Mouse (Mus musculus) lung, adult 2 months (tissue): ENCODE results near the gene Olfr1263. TPM values are rescaled to one million over a fixed set of nuclear protein-coding genes. Genes with fewer than 3 reads are reported as not detected.

ENCODE experiments used
- DNase-seq: peaks from one replicate; pipeline ENCODE4 v3.0.0; 2022
- H3K4me1 ChIP-seq: fragments of 200-500 bp; 2 replicates; pipeline ENCODE4 v1.6.1; 2011; ENCODE audit warnings: low read length; ENCODE audit not compliant: control insufficient read depth, insufficient read depth
- H3K4me3 ChIP-seq: fragments of 200-500 bp; replicated peaks from 2 replicates; pipeline ENCODE3; 2011; ENCODE audit warnings: low read depth, mild to moderate bottlenecking, control low read depth, low read length; ENCODE audit errors: extremely low read depth
- CTCF ChIP-seq: fragments of 200-500 bp; IDR thresholded peaks from 2 replicates; pipeline ENCODE4 v1.5.1; 2011; ENCODE audit warnings: mild to moderate bottlenecking, low read length, control low read depth; ENCODE audit not compliant: insufficient read depth
- POLR2A ChIP-seq: fragments of 200-500 bp; IDR thresholded peaks from 2 replicates; pipeline ENCODE4 v1.6.1; 2011; ENCODE audit warnings: low read depth, mild to moderate bottlenecking, control low read depth, low read length, borderline replicate concordance; ENCODE audit errors: extremely low read depth
- WGBS: fragments of 180-500 bp; shearing (Covaris S2); methylation state at CpG from one replicate; pipeline ENCODE4 v1.1.7; 2018; 5-methylcytosine and 5-hydroxymethylcytosine counted together
- polyA plus RNA-seq: library from polyadenylated mRNA; depleted of rRNA; stranded (reverse); fragments of >200 nt; gene quantifications from 2 replicates; pipeline ENCODE4 v1.2.3, GENCODE M21; 2012; rRNA removed

The Olfr1263 gene
- polyA plus RNA-seq, result not detected in 2 replicates

GRCm38 (mm10) chr2:90011831-90012230, at the start of gene Olfr1263:
Olfr1263 (plus strand) TSS chr2:90012131.
- DNase-seq, result no peak
- TF ChIP-seq POLR2A (no peak), CTCF (no peak)
- H3K4me1 ChIP-seq, result no peaks in the 10 kb centered on the region
- no peak within 1 kb of the TSS for H3K4me3 ChIP-seq
- WGBS, result 72% methylated on average over 2 of the region's 2 CpGs

- Histone ChIP-seq H3K4me1 (no peaks in the 10 kb centered on the region), H3K4me3 (no peak within 1 kb of the TSS)
- WGBS, result 51% methylated on average over 2 of the region's 2 CpGs
- DNase-seq, result no peak
- no peak for TF ChIP-seq POLR2A
Observed at GRCm38 (mm10) chr2:89974184-89974583, 37.7 kb upstream of the Olfr1263 start, which contains the start of gene Olfr1260. Olfr1260 (plus strand) TSS chr2:89974340.

- TF ChIP-seq POLR2A (no peak), CTCF (no peak)
- DNase-seq, result no peak
- WGBS, result 73% methylated on average over 2 of the region's 2 CpGs
- H3K4me1 ChIP-seq, result no peaks in the 10 kb centered on the region
- no peak overlapping the region for H3K4me3 ChIP-seq
Observed at GRCm38 (mm10) chr2:89977709-89978108, 34.2 kb upstream of the Olfr1263 start.

- TF ChIP-seq POLR2A, result no peak
- TF ChIP-seq CTCF, result no peak
- Histone ChIP-seq H3K4me1 (no peaks in the 10 kb centered on the region), H3K4me3 (no peak within 1 kb of the TSS)
- no peak for DNase-seq
Observed at GRCm38 (mm10) chr2:89990921-89991320, 21.0 kb upstream of the Olfr1263 start, which contains the start of gene Olfr1261. Olfr1261 (plus strand) TSS chr2:89991221.

- no peaks in the 10 kb centered on the region for H3K4me1 ChIP-seq
- no peak within 1 kb of the TSS for H3K4me3 ChIP-seq
- TF ChIP-seq CTCF (no peak), POLR2A (no peak)
- no peak for DNase-seq
Observed at GRCm38 (mm10) chr2:89999845-90000244, 12.1 kb upstream of the Olfr1263 start, which contains the start of gene Olfr1262. Olfr1262 (plus strand) TSS chr2:90000145.

GRCm38 (mm10) chr2:90025477-90025876, 13.5 kb downstream of the Olfr1263 start, which contains the start of gene Olfr1264:
Olfr1264 (minus strand) TSS chr2:90025577.
- 79% methylated on average over 2 of the region's 2 CpGs for WGBS
- TF ChIP-seq CTCF (no peak), POLR2A (no peak)
- no peaks in the 10 kb centered on the region for H3K4me1 ChIP-seq

GRCm38 (mm10) chr2:90035037-90035436, 23.1 kb downstream of the Olfr1263 start, which contains the start of gene Olfr1265:
Olfr1265 (plus strand) TSS chr2:90035337.
- DNase-seq, result no peak
- TF ChIP-seq POLR2A (no peak), CTCF (no peak)
- no peaks in the 10 kb centered on the region for H3K4me1 ChIP-seq
- no peak within 1 kb of the TSS for H3K4me3 ChIP-seq

More at GRCm38 (mm10) chr2:90025477-90025876, 13.5 kb downstream of the Olfr1263 start, which contains the start of gene Olfr1264:
- no peak within 1 kb of the TSS for H3K4me3 ChIP-seq
- DNase-seq, result no peak

- Histone ChIP-seq H3K4me1 (no peaks in the 10 kb centered on the region), H3K4me3 (no peak within 1 kb of the TSS)
- no peak for DNase-seq
- no peak for TF ChIP-seq POLR2A
- TF ChIP-seq CTCF, result no peak
Observed at GRCm38 (mm10) chr2:90063494-90063893, 51.6 kb downstream of the Olfr1263 start, which contains the start of gene Olfr140. Olfr140 (minus strand) TSS chr2:90063594.

Other genes starting within 250 kb of the Olfr1263 start
- gene Olfr1254, start 218.5 kb upstream of the Olfr1263 start, polyA plus RNA-seq, result not detected in 2 replicates
- gene Olfr1255, start 200.1 kb upstream of the Olfr1263 start, polyA plus RNA-seq, result not detected in 2 replicates
- not detected in 2 replicates for gene Olfr1256, start 170.6 kb upstream of the Olfr1263 start, polyA plus RNA-seq
- gene Olfr48, start 163.9 kb upstream of the Olfr1263 start, polyA plus RNA-seq, result not detected in 2 replicates
- gene Olfr1257, start 133.7 kb upstream of the Olfr1263 start, polyA plus RNA-seq, result not detected in 2 replicates
- gene Olfr1258, start 84.8 kb upstream of the Olfr1263 start, polyA plus RNA-seq, result not detected in 2 replicates
- gene Olfr1259, start 63.5 kb upstream of the Olfr1263 start, polyA plus RNA-seq, result not detected in 2 replicates
- gene Olfr1260, start 37.8 kb upstream of the Olfr1263 start, polyA plus RNA-seq, result not detected in 2 replicates
- gene Olfr1261, start 20.9 kb upstream of the Olfr1263 start, polyA plus RNA-seq, result not detected in 2 replicates
- gene Olfr1262, start 12.0 kb upstream of the Olfr1263 start, polyA plus RNA-seq, result not detected in 2 replicates
- not detected in 2 replicates for gene Olfr1264, start 13.4 kb downstream of the Olfr1263 start, polyA plus RNA-seq
- not detected in 2 replicates for gene Olfr1265, start 23.2 kb downstream of the Olfr1263 start, polyA plus RNA-seq
- gene Olfr140, start 51.5 kb downstream of the Olfr1263 start, polyA plus RNA-seq, result not detected in 2 replicates
- not detected in 2 replicates for gene Olfr1269, start 109.3 kb downstream of the Olfr1263 start, polyA plus RNA-seq
- not detected in 2 replicates for gene Olfr32, start 130.2 kb downstream of the Olfr1263 start, polyA plus RNA-seq
- not detected in 2 replicates for gene Olfr1270, start 141.0 kb downstream of the Olfr1263 start, polyA plus RNA-seq
- gene Olfr1506, start 212.4 kb downstream of the Olfr1263 start, polyA plus RNA-seq, result not detected in 2 replicates
- not detected in 2 replicates for gene Olfr142, start 245.5 kb downstream of the Olfr1263 start, polyA plus RNA-seq